8 mouse cellular contexts compared by ENCODE assay signal in genomic region chr14:46760355-46761029, GRCm38 (mm10). TPM values are rescaled to one million over a fixed set of nuclear protein-coding genes. Genes with fewer than 3 reads are reported as not detected.
DNase-seq lines count a peak whose midpoint lies in the region; ATAC-seq lines count a peak whose summit lies in the region.

Cdkn3 (plus strand) TSS chr14:46760541.

- peaks cover 11% of the 10 kb centered on the region; the same call in 1 of the 2 replicates for H3K36me3 ChIP-seq in heart, embryonic 14.5 days (ENCODE audit: control insufficient read depth, insufficient read depth, low read length)
- peaks cover 23% of the 10 kb centered on the region for H3K36me3 ChIP-seq in liver, embryonic 13.5 days
- no peaks in the 10 kb centered on the region for H3K36me3 ChIP-seq in stomach, embryonic 16.5 days (ENCODE audit: control insufficient read depth, insufficient read depth, low read length)

- DNase-seq in c-Kit-negative CD71-positive TER-119-positive erythroid progenitor cells, embryonic 14.5 days (ENCODE audit: low read depth, low spot score), result peak; percentile 93
- DNase-seq in fibroblast of lung, adult 2 months (ENCODE audit: low read depth), result peak; percentile 91
- peak; percentile 95 for DNase-seq in kidney, postnatal 14 days
- peak; percentile 94 for DNase-seq in liver, embryonic 13.5 days
- DNase-seq in neural tube, embryonic 10.5 days (ENCODE audit: extremely low spot score, low spot score), result peak; percentile 81

- under 1% methylated on average over 54 of the region's 54 CpGs for WGBS in heart, embryonic 14.5 days
- WGBS in liver, embryonic 13.5 days (ENCODE audit: insufficient replicate concordance), result 0% methylated on average over 54 of the region's 54 CpGs
- WGBS in stomach, embryonic 16.5 days, result under 1% methylated on average over 54 of the region's 54 CpGs

- peaks cover 2 to 13% of the 10 kb centered on the region in 2 experiments; a peak in 2 of 4 replicates for H3K4me1 ChIP-seq in heart, embryonic 14.5 days (ENCODE audit: control insufficient read depth in 2 of 2, insufficient read depth in 2 of 2, low read length in 2 of 2)
- peaks cover 26% of the 10 kb centered on the region for H3K4me1 ChIP-seq in liver, embryonic 13.5 days (replicated peaks)
- H3K4me1 ChIP-seq in stomach, embryonic 16.5 days (ENCODE audit: control insufficient read depth, insufficient read depth, low read length), result peaks cover 6% of the 10 kb centered on the region; the same call in 1 of the 2 replicates

- peak; percentile 100 for ATAC-seq in CD4-positive, CD25-positive, alpha-beta regulatory T cell, adult 4 months
- ATAC-seq in heart, embryonic 14.5 days (ENCODE audit: insufficient number of reproducible peaks, insufficient read depth, low FRiP score, low read depth), result peak; percentile 99
- peak; percentile 99 for ATAC-seq in liver, embryonic 13.5 days (ENCODE audit: low read depth)
- peak; percentile 99 for ATAC-seq in stomach, embryonic 16.5 days (ENCODE audit: insufficient read depth, low FRiP score)

- no peaks in the 10 kb centered on the region for H3K27me3 ChIP-seq in heart, embryonic 14.5 days (ENCODE audit: control insufficient read depth, insufficient read depth, low read length)
- no peaks in the 10 kb centered on the region for H3K27me3 ChIP-seq in liver, embryonic 13.5 days
- no peaks in the 10 kb centered on the region for H3K27me3 ChIP-seq in stomach, embryonic 16.5 days (ENCODE audit: control insufficient read depth, insufficient read depth, low read length)

- H3K4me3 ChIP-seq in heart, embryonic 14.5 days (ENCODE audit: control insufficient read depth in 1 of 2, insufficient read depth in 1 of 2, low read depth in 1 of 2, low read length in 2 of 2), result peak within 1 kb of the TSS; percentile 68 to 82
- peak within 1 kb of the TSS; percentile 77 for H3K4me3 ChIP-seq in liver, embryonic 13.5 days (replicated peaks)
- peak within 1 kb of the TSS; percentile 77 for H3K4me3 ChIP-seq in stomach, embryonic 16.5 days (replicated peaks; ENCODE audit: low read length)

- no peak within 1 kb of the TSS for H3K27ac ChIP-seq in heart, embryonic 14.5 days (replicated peaks in 1 of 2; ENCODE audit: control insufficient read depth in 1 of 2, insufficient read depth in 1 of 2, low read depth in 2 of 2, low read length in 2 of 2)
- H3K27ac ChIP-seq in liver, embryonic 13.5 days, result peak within 1 kb of the TSS; percentile 83
- peak within 1 kb of the TSS; percentile 11; the same call in 1 of the 2 replicates for H3K27ac ChIP-seq in stomach, embryonic 16.5 days (ENCODE audit: low read length)

- peak within 1 kb of the TSS; percentile 83 for H3K9ac ChIP-seq in heart, embryonic 14.5 days (ENCODE audit: low read length)
- peak within 1 kb of the TSS; percentile 92 for H3K9ac ChIP-seq in liver, embryonic 13.5 days
- H3K9ac ChIP-seq in stomach, embryonic 16.5 days (ENCODE audit: low read length), result peak within 1 kb of the TSS; percentile 85

- no peaks in the 10 kb centered on the region for H3K9me3 ChIP-seq in heart, embryonic 14.5 days (ENCODE audit: control insufficient read depth, low read length)
- H3K9me3 ChIP-seq in liver, embryonic 13.5 days (replicated peaks), result no peaks in the 10 kb centered on the region
- H3K9me3 ChIP-seq in stomach, embryonic 16.5 days (replicated peaks; ENCODE audit: control insufficient read depth, low read length), result no peaks in the 10 kb centered on the region; the same call in none of the 2 replicates

- peak within 1 kb of the TSS; percentile 90 for H3K4me2 ChIP-seq in heart, embryonic 14.5 days (ENCODE audit: low read length)
- H3K4me2 ChIP-seq in liver, embryonic 13.5 days, result peak within 1 kb of the TSS; percentile 75
- H3K4me2 ChIP-seq in stomach, embryonic 16.5 days (ENCODE audit: low read depth, low read length), result peak within 1 kb of the TSS; percentile 86

RNA-seq across cellular contexts. Expression of gene Cdkn3, which starts in this region (rescaled TPM):
- 10 to 100 TPM in 1 of 2 experiments, 1 to 10 TPM in 1; 6.0 to 11.7 TPM for polyA plus RNA-seq in CD4-positive, CD25-positive, alpha-beta regulatory T cell, adult 4 months (2017; shearing (Covaris generic))
- 50.1 and 57.5 TPM in 2 replicates for polyA plus RNA-seq in heart, embryonic 14.5 days (2014; fragmentation: Nextera tagmentation; extraction: Ambion mirVana)
- polyA plus RNA-seq in liver, embryonic 13.5 days (2015; fragmentation: Nextera tagmentation; extraction: Ambion mirVana), result 114 and 117 TPM in 2 replicates
- polyA plus RNA-seq in stomach, embryonic 16.5 days (2015; fragmentation: Nextera tagmentation; extraction: Ambion mirVana), result 46.0 and 48.3 TPM in 2 replicates

Comparison
In these comparisons a context has a peak if more than half of its experiments do, and no peak if none do; other contexts are left out.
1. H3K27ac ChIP-seq: peak in liver, embryonic 13.5 days (single experiment) and stomach, embryonic 16.5 days (single experiment); none in heart, embryonic 14.5 days (0 of 2).
2. Peak in every context shown above with its lines, with median percentiles within 50 percentile points of each other: ATAC-seq, DNase-seq, H3K4me2 ChIP-seq, H3K4me3 ChIP-seq and H3K9ac ChIP-seq.